Mouse (Mus musculus) thymus, adult 2 months (tissue): Measurements from ENCODE around the gene Zcchc2. TPM values are rescaled to one million over a fixed set of nuclear protein-coding genes. Genes with fewer than 3 reads are reported as not detected.
A peak's percentile ranks its signal among the peaks of the same experiment; 100 is the strongest.

Source experiments
- DNase-seq: peaks from one replicate; pipeline ENCODE4 v3.0.0; 2021
- H3K27ac ChIP-seq: fragments of 200-500 bp; 2 replicates; pipeline ENCODE4 v1.5.1; 2012; ENCODE audit warnings: low read length, control low read depth; ENCODE audit not compliant: control insufficient read depth, insufficient read depth
- H3K27me3 ChIP-seq: fragments of 200-500 bp; 2 replicates; pipeline ENCODE4 v1.6.1; 2012; ENCODE audit warnings: mild to moderate bottlenecking, low read length, moderate library complexity, mixed read lengths; ENCODE audit not compliant: control insufficient read depth, insufficient read depth
- H3K36me3 ChIP-seq: fragments of 200-500 bp; 2 replicates; pipeline ENCODE4 v1.6.1; 2012; ENCODE audit warnings: mild to moderate bottlenecking, low read length, moderate library complexity; ENCODE audit not compliant: control insufficient read depth, insufficient read depth
- H3K4me1 ChIP-seq: fragments of 200-500 bp; replicated peaks from 2 replicates; pipeline ENCODE4 v1.6.1; 2012; ENCODE audit warnings: low read length; ENCODE audit not compliant: control insufficient read depth, insufficient read depth
- H3K4me3 ChIP-seq: fragments of 200-500 bp; 2 replicates; pipeline ENCODE4 v1.5.1; 2012; ENCODE audit warnings: mild to moderate bottlenecking, low read length, control low read depth, moderate library complexity; ENCODE audit not compliant: control insufficient read depth, insufficient read depth
- CTCF ChIP-seq: fragments of 200-500 bp; IDR thresholded peaks from 2 replicates; pipeline ENCODE4 v1.5.1; 2012; ENCODE audit warnings: mild to moderate bottlenecking, control low read depth, low read length, moderate library complexity, borderline replicate concordance; ENCODE audit not compliant: control insufficient read depth, poor library complexity, insufficient read depth; ENCODE audit errors: extremely low read depth
- POLR2A ChIP-seq: fragments of 200-500 bp; IDR thresholded peaks from 2 replicates; pipeline ENCODE4 v1.6.1; 2012; ENCODE audit warnings: mild to moderate bottlenecking, low read length, control low read depth, moderate library complexity; ENCODE audit not compliant: control insufficient read depth, poor library complexity, insufficient read depth; ENCODE audit errors: extremely low read depth
- WGBS: fragments of 180-500 bp; shearing (Covaris S2); methylation state at CpG from one replicate; pipeline ENCODE4 v1.1.7; 2018; 5-methylcytosine and 5-hydroxymethylcytosine counted together
- polyA plus RNA-seq: library from polyadenylated mRNA; depleted of rRNA; stranded (reverse); fragments of >200 nt; gene quantifications from 2 replicates; pipeline ENCODE4 v1.2.3, GENCODE M21; 2012

Zcchc2 gene
- polyA plus RNA-seq, 1 experiment, result 36.5 TPM

DNA sequence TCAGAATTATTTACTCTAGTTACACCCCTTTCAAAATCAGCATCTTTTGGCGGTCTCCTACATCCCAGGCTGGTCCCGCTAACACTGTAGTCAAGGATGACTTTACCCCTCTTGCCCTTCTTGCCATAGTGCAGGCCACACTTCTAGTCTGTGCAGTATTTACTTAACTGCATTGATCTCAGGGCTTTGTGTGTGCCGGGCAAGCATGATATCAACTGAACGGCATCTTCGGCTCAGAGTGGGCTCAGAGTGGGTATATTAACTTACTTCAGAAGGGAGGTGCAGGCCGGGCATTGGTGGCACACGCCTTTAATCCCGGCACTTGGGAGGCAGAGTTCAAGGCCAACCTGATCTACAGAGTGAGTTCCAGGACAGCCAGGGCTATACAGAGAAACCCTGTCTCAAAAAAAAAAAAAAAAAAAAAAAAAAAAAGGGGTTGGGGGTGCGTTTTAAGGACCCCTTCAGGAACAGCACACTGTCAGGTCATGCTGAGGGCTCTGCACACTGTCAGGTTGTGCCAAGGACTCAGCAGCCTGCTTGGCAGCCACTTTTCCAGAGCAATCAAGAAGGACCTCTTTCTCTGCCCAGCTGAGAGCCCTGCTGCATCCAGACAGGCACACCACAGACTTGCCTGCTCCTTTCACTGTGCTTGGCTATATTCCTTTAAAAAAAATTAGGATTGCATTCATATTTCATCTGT lies 72.8 kb downstream of the Zcchc2 start:
- 96% methylated on average over 9 of the region's 9 CpGs for WGBS
- no peak overlapping the region for H3K4me3 ChIP-seq
- H3K4me1 ChIP-seq, result peaks cover 25% of the 10 kb centered on the region
- no peaks in the 10 kb centered on the region for H3K36me3 ChIP-seq
- no peak for DNase-seq
- no peaks in the 10 kb centered on the region for H3K27me3 ChIP-seq
- no peak overlapping the region for H3K27ac ChIP-seq
- TF ChIP-seq CTCF, result no peak
- no peak for TF ChIP-seq POLR2A

DNA sequence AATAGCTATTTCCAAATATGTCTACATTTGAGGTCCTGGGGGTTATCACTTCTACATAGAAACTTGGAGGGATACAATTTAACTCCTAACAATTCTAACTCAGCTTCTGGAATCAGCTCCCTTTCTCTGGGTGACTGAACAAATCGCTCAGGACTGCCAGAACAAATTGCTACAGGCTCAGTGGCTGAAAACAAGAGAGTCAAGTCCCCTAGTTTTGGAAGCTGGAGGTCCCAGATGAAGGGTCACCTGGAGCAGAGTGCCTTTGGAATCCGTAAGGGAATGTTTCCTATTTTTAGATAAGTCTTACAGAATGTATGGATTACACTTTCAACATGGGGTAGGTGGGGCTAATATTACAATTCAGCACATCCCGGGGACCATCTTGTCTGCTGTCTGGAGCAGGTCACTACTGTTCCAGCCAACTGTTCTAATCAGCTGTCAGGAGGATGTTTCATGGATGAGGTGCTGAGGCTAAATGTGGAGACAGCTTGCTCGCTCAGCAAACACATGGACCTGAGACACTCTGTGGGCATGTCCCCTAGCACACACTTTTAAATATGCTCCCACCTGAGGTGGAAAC lies 73.5 kb downstream of the Zcchc2 start:
- Histone ChIP-seq H3K36me3 (no peaks in the 10 kb centered on the region), H3K4me3 (no peak overlapping the region), H3K27ac (no peak overlapping the region), H3K27me3 (no peaks in the 10 kb centered on the region), H3K4me1 (peaks cover 25% of the 10 kb centered on the region)
- WGBS, result 93% methylated on average over 4 of the region's 4 CpGs
- TF ChIP-seq POLR2A (no peak), CTCF (no peak)
- no peak for DNase-seq

DNA sequence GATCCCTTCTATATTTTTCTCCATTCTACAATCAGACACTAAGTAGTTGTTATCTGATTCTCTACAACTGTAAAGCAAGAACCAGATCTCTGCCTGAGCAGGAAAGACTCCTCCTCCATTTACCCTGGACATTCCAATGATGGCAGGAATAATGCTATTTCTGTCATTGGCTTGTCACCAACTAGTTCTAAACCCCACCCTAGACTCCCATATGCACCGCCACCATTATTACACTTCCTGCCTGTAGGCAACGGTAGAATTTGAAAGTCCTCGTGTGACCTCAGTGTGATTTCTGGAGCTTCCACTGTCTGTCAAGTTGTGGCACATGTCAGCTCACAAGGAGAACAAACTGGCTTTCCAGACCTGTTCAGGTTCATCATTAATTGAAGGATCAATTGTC lies 74.1 kb downstream of the Zcchc2 start:
- H3K27me3 ChIP-seq, result no peaks in the 10 kb centered on the region
- H3K4me3 ChIP-seq, result no peak overlapping the region
- TF ChIP-seq CTCF, result no peak
- no peak for TF ChIP-seq POLR2A
- no peaks in the 10 kb centered on the region for H3K36me3 ChIP-seq
- 0% methylated on average over 3 of the region's 3 CpGs for WGBS
- DNase-seq, result no peak
- H3K4me1 ChIP-seq, result peaks cover 22% of the 10 kb centered on the region
- no peak overlapping the region for H3K27ac ChIP-seq

DNA sequence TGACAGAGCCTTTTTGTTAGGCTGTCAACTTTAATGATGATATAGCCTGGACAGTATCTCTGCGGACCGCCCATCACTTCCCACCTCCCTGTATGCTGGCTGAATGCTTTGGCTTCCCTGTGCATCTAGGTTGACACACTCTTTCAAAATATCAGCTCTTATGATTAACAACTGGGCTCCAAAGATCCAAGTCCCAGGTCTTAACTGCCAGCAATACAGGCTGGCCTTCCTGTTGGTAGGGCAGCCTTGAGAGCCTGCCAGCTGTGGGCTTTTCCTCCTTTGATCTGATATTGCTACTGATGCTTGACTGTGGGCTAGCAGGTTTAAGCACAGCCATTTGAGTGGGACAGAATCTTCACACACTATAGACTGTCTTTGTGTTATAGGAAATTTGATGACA lies 74.5 kb downstream of the Zcchc2 start:
- WGBS, result 94% methylated on average over 2 of the region's 2 CpGs
- Histone ChIP-seq H3K36me3 (no peaks in the 10 kb centered on the region), H3K27ac (no peak overlapping the region), H3K4me3 (no peak overlapping the region), H3K4me1 (peaks cover 22% of the 10 kb centered on the region), H3K27me3 (no peaks in the 10 kb centered on the region)
- no peak for DNase-seq
- TF ChIP-seq POLR2A (no peak), CTCF (no peak)

DNA sequence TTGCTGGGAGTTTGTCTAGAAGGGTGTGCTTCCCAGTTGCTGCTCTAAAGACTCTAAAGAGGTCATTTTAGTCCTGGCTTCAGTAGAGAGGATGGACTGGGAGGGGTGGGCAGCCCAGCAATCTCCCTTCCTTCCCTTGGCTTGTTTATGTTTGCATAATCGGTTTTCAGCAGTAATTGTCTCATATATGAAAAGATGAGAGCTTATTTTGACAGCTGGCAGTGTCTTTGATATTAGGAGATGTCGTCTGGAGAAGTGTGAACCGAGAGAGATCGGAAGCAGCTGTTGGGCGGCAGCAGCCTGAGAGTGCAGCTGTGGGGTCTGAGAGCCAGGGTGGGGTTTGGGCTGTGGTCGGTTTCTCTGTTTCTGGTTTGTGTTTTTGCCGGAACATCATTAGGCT lies 75.5 kb downstream of the Zcchc2 start:
- WGBS, result 4% methylated on average over 7 of the region's 7 CpGs
- peak; percentile 27 for DNase-seq
- Histone ChIP-seq H3K27me3 (no peaks in the 10 kb centered on the region), H3K4me3 (no peak overlapping the region), H3K36me3 (no peaks in the 10 kb centered on the region), H3K27ac (peak overlapping the region; percentile 93), H3K4me1 (peaks cover 25% of the 10 kb centered on the region)
- TF ChIP-seq POLR2A (no peak), CTCF (no peak)

DNA sequence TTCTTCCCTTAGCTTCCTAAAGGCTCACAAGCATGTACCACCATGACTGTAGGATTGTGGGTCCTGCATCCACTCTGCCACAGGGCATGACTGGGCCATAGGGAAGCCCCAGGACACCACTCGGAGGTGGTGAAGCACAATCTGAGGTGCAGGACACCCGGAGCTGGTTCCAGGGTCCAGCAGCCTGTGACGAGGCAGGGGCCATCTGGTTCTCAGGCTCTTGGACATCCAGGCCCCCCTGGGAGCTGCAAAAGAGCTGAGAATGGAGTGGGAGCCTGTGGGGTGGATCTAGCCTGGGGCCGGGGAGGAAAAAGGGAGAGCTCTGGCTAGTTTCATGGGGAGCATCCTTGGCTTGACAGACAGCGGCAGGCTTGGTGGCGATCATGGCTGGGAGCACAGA lies 77.1 kb downstream of the Zcchc2 start:
- no peaks in the 10 kb centered on the region for H3K36me3 ChIP-seq
- peaks cover 18% of the 10 kb centered on the region for H3K4me1 ChIP-seq
- no peaks in the 10 kb centered on the region for H3K27me3 ChIP-seq
- H3K4me3 ChIP-seq, result no peak overlapping the region
- DNase-seq, result no peak
- WGBS, result 97% methylated on average over 6 of the region's 6 CpGs
- no peak overlapping the region for H3K27ac ChIP-seq
- TF ChIP-seq POLR2A (no peak), CTCF (no peak)
